Mouse (Mus musculus) megakaryocyte, adult 5-6 weeks (primary cell): Measurements from ENCODE around the gene Ech1. TPM values are rescaled to one million over a fixed set of nuclear protein-coding genes. Genes with fewer than 3 reads are reported as not detected.

Source experiments
- total RNA-seq, 2 experiments: library from RNA; stranded (forward) in 1 of 2; stranded (reverse) in 1 of 2; fragments of 153-499, 151-499 nt in 1 of 2; fragments of 221-1000, 200-1000 nt in 1 of 2; gene quantifications; 2 replicates each; pipeline versions ENCODE4 v1.2.3 to v1.2.4; 2015 to 2017

Gene Ech1
- total RNA-seq, 2 experiments from 2014 or later = 82.8 to 119 TPM

Other genes starting within 250 kb of the Ech1 start
- gene Samd4b, start 227.1 kb upstream of the Ech1 start, total RNA-seq (2015) = 30.2 and 35.4 TPM in 2 replicates
- gene Samd4b, start 227.1 kb upstream of the Ech1 start, total RNA-seq (2017) = 6.1 and 7.1 TPM in 2 replicates
- 10.0 and 12.8 TPM in 2 replicates for gene Pak4, start 227.0 kb upstream of the Ech1 start, total RNA-seq (2015)
- 9.9 and 11.7 TPM in 2 replicates for gene Pak4, start 227.0 kb upstream of the Ech1 start, total RNA-seq (2017)
- gene Acp7, start 193.9 kb upstream of the Ech1 start, total RNA-seq (2015) = not detected in 2 replicates
- gene Acp7, start 193.9 kb upstream of the Ech1 start, total RNA-seq (2017) = not detected in 2 replicates
- gene Fbxo27, start 132.4 kb upstream of the Ech1 start, total RNA-seq (2015) = 0.58 and 0.93 TPM in 2 replicates
- gene Fbxo27, start 132.4 kb upstream of the Ech1 start, total RNA-seq (2017) = 0.08 and 0.70 TPM in 2 replicates
- 1.1 and 1.2 TPM in 2 replicates for gene Fbxo17, start 108.4 kb upstream of the Ech1 start, total RNA-seq (2015)
- 0.26 and 0.77 TPM in 2 replicates for gene Fbxo17, start 108.4 kb upstream of the Ech1 start, total RNA-seq (2017)
- 67.6 and 79.2 TPM in 2 replicates for gene Mrps12, start 83.4 kb upstream of the Ech1 start, total RNA-seq (2015)
- gene Mrps12, start 83.4 kb upstream of the Ech1 start, total RNA-seq (2017) = 29.1 and 32.0 TPM in 2 replicates
- 4.8 and 4.9 TPM in 2 replicates for gene Sars2, start 83.2 kb upstream of the Ech1 start, total RNA-seq (2015)
- 5.6 and 6.9 TPM in 2 replicates for gene Sars2, start 83.2 kb upstream of the Ech1 start, total RNA-seq (2017)
- not detected in 2 replicates for gene Ccer2, start 69.0 kb upstream of the Ech1 start, total RNA-seq (2015)
- gene Ccer2, start 69.0 kb upstream of the Ech1 start, total RNA-seq (2017) = not detected in 2 replicates
- gene Sirt2, start 58.5 kb upstream of the Ech1 start, total RNA-seq (2015) = 70.0 and 73.0 TPM in 2 replicates
- 28.0 and 36.7 TPM in 2 replicates for gene Sirt2, start 58.5 kb upstream of the Ech1 start, total RNA-seq (2017)
- gene Nfkbib, start 57.7 kb upstream of the Ech1 start, total RNA-seq (2015) = 15.5 and 19.5 TPM in 2 replicates
- gene Nfkbib, start 57.7 kb upstream of the Ech1 start, total RNA-seq (2017) = 13.3 and 15.6 TPM in 2 replicates
- 64.9 and 68.8 TPM in 2 replicates for gene Rinl, start 36.2 kb upstream of the Ech1 start, total RNA-seq (2015)
- 62.6 and 71.5 TPM in 2 replicates for gene Rinl, start 36.2 kb upstream of the Ech1 start, total RNA-seq (2017)
- gene Hnrnpl, start 16.7 kb upstream of the Ech1 start, total RNA-seq (2015) = 275 and 307 TPM in 2 replicates
- gene Hnrnpl, start 16.7 kb upstream of the Ech1 start, total RNA-seq (2017) = 187 and 291 TPM in 2 replicates
- gene Lgals4, start 8.6 kb downstream of the Ech1 start, total RNA-seq (2015) = 3.1 and 13.4 TPM in 2 replicates
- 5.2 and 5.9 TPM in 2 replicates for gene Lgals4, start 8.6 kb downstream of the Ech1 start, total RNA-seq (2017)
- not detected in 2 replicates for gene Lgals7, start 38.6 kb downstream of the Ech1 start, total RNA-seq (2015)
- not detected in 2 replicates for gene Lgals7, start 38.6 kb downstream of the Ech1 start, total RNA-seq (2017)
- not detected in 2 replicates for gene Capn12, start 56.2 kb downstream of the Ech1 start, total RNA-seq (2015)
- gene Capn12, start 56.2 kb downstream of the Ech1 start, total RNA-seq (2017) = not detected in 2 replicates
- gene Actn4, start 137.1 kb downstream of the Ech1 start, total RNA-seq (2015) = 82.5 and 87.8 TPM in 2 replicates
- gene Actn4, start 137.1 kb downstream of the Ech1 start, total RNA-seq (2017) = 44.7 and 55.1 TPM in 2 replicates
- gene Eif3k, start 156.6 kb downstream of the Ech1 start, total RNA-seq (2015) = 216 and 241 TPM in 2 replicates
- 340 and 348 TPM in 2 replicates for gene Eif3k, start 156.6 kb downstream of the Ech1 start, total RNA-seq (2017)
- gene Map4k1, start 156.8 kb downstream of the Ech1 start, total RNA-seq (2015) = 53.8 and 54.4 TPM in 2 replicates
- 44.2 and 60.4 TPM in 2 replicates for gene Map4k1, start 156.8 kb downstream of the Ech1 start, total RNA-seq (2017)